Mouse (Mus musculus) heart, adult 11 months (tissue): ENCODE measurements around the gene Ces4a.

ENCODE experiments used
- DNase-seq: peaks from one replicate; pipeline ENCODE4 v3.0.0; 2022

Ces4a gene

DNA sequence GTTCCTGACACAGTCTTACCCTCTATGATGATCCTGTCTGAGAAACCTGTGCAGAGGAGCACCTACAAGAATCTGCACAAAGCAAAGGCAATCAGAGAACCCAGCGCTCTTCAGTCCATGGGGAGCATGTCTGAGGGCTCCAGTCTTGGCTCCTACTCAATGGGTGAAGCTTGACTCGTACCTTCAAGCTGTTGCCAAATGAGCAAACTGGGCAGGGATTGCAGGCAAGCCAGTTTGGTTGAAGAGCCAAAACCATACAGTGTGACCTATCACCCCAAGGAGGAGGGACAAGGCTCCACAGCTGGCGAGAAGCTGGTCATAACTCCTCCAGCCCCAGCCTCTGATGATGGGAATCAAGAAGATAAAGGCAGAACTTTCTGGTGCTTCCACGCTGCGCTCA is at the start of gene Ces4a:
Ces4a (plus strand) TSS at position 292 of the 400 bp plus-strand sequence.
- DNase-seq, result peak; percentile 62

DNA sequence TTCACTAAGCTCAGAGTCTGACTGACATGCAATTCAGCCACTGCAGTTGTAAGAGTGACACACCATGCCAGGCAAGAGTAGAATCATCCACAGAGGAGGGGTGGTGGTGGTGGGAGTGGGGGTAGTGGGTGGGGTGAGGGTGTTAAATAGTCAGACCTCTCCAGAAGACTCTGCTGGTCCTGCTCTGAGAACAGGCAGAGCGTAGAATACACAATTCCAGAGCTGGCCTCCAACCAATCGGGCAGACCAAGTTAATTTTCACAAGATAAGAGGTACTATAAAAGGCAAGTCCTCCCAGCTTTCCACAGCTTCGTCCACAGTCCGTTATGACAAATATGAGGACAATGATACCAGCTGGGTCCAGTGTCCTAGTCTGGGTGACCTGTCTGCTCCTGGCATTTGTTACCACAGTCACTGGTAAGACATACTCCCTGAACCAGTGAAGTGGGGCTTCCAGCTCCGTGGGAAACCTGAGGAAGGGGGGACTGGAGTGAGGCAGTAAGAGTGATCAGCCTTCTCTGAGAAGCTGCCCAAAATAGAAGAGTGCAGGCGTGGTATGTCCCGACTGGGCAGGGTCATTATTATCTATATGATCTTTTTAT is 48.0 kb upstream of the Ces4a start, which contains the start of gene Ces3b:
Ces3b (plus strand) TSS at position 305 of the 602 bp plus-strand sequence.
- DNase-seq, result peak; percentile 87

DNA sequence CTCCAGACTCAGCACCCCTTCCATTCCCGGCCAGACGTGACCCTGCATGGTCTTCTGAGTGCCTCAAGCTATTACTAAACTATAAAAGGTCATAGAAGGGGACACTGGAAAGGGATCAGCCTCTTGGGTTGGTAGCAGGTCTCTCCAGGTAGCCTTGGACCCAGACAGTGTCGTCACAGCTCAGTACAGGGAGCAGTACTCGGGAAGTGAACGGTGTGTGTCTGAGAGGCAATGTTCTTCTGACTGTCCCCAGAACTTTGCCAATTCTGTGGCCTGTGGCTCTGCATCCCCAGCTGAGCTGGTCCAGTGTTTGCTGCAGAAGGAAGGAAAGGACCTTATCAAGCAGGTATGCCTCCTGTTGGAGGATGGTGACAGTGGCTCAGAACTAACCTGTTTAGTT is 43.4 kb upstream of the Ces4a start:
- peak; percentile 53 for DNase-seq

DNA sequence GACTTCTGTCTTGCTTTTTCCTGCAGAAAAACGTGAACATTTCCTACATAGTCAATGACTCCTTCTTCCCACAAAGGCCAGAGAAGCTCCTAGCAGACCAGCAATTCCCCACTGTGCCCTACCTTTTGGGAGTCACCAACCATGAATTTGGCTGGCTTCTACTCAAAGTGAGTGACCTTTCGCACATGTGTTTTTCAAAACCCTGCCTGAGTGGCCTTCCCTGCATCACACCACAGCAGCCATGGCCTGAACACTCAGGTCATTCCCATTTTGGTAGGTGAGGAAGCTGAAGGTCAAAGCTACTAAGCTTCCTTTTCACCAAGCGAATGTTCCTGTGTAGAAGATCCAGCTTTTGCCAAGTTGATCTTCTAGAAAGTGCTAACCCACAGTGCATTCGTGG is 43.0 kb upstream of the Ces4a start:
- DNase-seq, result peak; percentile 46

DNA sequence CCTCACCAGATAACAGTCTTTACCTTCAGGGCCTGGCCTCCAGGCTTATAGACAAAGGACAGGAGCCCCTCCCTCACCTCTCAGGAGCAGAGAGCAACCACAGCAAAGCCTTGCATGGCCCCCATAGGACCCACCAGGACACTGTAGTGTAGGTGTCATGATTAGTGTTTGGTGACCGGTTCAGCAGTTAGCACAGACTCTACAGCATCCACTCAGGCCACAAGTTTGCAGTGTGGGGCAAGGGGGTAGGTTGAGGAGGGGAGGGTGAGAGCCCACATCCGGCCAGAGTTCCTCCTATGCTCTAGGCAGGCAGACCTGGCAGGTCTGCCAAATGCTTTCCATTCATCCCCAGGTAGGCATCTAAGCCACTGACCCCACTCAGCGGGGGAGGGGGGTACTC is 37.6 kb upstream of the Ces4a start:
- peak; percentile 77 for DNase-seq

DNA sequence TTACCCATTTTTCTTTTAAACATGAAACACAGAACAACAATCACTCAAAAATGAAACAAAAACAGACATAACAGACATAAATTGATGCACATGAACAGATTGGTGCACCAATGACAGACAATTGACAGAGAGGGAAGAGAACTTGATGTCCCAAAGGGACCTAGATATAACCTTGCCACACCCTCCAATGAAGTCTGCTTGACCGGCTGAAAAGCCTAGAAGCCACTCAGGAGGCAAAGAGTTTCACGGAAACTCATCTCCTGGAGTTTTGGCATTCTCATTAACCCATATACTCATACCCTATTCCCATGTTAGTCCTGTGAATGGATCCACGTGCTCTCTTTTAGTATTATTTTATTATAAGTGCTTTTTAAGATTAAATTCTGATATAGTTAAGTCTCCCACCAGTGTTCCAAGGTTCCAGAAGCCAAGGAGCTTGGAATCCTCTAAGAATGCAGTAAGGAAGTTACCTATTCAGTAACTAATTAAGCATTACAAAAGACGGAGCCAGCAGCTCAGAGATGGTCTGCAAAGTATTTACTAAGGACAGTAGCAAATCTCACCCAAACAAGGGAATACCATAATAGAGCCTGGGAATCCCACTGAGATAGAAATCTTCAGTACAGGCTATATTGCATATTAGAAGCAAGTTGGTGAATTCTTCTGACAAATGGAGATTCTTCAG is 29.4 kb upstream of the Ces4a start:
- peak; percentile 14 for DNase-seq

DNA sequence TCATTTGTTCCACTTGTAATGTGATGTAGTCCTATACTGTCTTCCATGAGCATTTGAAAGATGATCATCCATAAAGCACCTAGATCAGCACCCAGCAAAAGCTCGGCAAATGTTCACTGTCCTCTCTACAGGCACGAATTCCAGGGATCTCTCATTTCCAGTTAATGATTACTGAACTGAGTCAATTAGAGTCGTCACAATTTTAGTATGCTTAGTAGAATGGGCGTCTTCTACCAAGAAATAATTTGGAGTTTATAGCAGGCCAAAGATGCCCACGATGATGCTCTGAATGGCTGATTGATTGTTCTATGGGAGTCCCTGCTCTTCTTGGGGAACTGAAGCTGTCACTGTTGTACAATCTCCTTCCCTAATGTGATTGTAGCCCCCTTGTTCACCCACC is 27.9 kb upstream of the Ces4a start:
- DNase-seq, result peak; percentile 54

DNA sequence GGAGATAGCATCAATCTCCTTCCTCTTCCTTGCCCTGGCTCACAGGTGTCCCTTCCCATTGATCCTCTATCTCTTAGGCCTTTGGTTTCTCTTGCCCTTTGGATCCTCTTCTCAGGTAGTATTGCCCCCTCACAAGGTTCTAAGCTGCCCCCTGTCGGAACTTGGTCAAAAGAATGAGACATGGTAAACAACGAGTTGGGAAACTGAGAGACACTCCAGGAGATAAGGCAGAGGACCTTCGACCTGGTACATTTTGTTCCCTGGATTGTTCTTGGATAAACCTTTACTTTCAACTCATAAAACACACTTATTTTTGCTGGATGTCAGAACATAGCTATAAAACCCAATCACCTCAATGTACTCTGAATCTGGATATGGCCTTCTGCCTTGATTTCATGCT is 27.4 kb upstream of the Ces4a start:
- peak; percentile 48 for DNase-seq

DNA sequence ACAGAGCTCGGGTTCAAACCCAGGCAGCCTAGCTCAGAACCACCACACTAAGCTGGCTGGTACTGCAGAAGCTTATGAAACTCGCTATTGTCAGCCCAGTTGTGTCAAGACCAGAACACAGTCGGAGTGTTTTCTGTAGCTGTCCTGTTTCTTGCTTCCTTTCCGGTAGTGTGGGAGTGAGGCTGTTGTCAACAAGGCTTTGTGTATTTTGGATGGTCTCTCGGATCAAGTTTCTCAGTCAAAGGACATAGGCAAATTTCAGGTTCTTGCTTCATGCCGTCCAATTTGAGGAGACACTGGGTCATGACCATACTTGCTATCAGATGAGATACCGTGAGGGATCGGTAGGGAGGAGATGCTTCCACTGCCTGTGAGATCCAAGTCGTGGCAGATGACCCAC is 1.7 kb upstream of the Ces4a start:
- peak; percentile 49 for DNase-seq

DNA sequence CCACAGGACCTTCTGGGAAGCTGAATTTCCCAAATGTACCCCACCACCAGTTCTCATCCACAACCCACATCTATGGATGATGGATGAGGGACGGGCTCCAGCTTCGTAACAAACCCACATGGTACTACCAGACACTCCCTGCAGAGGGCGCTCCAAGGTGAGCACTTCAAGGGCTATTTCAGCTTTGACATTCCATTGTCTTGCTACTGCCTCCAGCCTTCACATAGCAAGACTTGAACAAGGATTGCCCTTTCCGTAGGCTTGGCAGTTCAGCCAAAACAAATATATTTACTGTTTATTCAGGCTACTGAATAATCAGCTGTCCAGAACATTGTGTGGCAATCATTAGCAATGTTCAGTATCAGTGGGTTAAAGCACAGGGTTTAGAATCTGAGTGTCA is 6.8 kb downstream of the Ces4a start:
- peak; percentile 93 for DNase-seq

DNA sequence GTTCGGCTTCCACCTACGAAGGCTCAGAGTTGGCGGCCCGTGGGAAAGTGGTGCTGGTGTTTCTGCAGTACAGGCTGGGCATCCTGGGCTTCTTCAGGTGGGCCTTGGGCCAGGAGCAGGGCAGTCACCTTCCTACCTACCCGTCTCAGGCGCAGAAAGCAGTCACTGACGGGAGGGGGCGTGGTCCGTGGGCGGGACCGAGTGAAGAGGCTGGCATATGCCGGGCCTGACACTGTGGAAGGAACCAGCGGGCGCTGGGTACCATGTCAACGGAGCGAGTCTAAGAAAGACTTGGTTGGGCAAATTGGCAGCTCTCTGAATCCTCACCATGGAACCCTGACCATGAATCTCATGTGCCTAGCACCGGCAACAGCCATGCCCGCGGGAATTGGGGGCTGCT is 10.8 kb downstream of the Ces4a start:
- no peak for DNase-seq

DNA sequence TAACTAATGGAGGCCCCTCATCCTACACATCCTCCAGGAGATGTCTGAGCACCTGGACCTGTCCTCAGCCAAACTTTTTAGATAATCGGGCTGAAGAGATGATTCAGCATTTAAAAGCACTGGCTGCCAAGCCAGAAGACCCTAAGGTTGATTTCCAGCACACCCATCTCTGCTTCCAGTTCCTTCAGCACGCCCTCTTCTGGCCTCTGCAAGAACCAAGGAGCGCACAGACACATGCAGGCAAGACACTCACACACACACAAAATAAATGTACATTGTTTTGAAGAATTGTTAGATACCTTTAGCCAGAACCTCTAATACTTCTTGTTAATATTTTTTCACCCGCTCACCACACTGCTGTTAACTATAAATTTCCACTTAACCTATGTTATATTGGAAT is 20.1 kb downstream of the Ces4a start:
- DNase-seq, result no peak

DNA sequence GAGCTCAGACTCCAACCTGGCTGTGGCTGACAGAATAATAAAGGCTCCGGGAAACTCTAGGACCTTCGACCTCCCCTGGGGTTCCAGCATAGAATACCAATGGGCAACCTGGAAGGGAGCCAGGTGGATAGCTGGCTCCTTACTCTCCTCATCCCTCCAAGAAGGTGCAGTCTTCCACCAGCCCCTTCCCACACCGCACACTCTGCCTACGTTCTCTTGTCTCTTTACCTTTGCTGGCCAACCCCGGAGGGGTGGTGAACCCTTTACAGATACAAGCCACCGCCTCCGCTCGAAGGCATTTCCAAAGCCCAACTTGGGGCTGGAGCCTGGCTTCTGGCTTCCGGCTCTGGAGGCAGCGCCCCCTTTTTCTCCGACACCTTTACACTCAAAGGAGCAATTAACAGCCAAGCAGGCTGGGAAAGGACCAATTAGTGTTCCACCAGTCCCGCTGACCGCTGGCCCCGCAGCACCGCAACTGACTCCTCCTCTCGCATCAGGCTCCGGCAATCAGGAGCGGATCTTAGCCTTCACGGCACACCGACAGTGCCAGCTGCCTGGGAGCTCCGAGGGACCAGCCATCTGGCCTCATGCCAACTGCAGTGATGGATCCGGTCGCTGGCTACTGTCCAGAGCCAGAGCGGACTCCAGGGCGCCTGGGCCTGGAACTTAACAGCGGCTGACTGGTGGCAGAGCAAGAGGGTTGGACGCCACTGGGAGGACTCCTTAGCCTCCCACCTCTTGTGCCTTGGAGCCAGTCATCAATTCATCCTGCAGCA is 21.2 kb downstream of the Ces4a start:
- DNase-seq, result peak; percentile 95

DNA sequence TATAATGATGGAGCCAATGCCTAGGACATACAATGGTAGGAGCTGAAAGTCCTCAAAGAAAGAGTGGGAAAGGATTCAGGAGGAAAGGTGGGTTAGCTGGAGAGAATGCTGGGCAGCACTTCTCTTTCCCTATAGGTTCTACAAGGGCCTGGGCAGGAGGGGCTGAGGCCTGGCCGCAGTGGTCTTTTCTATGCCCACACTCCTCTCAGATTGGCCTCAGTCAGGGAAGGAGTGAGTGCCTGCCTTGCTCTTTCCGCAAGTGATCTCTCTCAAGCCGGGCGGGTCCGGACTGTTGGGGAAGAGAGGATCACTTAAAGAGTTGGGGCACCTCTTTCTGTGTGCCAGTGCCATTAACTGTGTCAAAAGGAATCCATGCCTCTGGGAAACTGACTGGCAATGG is 22.7 kb downstream of the Ces4a start:
- DNase-seq, result peak; percentile 85

DNA sequence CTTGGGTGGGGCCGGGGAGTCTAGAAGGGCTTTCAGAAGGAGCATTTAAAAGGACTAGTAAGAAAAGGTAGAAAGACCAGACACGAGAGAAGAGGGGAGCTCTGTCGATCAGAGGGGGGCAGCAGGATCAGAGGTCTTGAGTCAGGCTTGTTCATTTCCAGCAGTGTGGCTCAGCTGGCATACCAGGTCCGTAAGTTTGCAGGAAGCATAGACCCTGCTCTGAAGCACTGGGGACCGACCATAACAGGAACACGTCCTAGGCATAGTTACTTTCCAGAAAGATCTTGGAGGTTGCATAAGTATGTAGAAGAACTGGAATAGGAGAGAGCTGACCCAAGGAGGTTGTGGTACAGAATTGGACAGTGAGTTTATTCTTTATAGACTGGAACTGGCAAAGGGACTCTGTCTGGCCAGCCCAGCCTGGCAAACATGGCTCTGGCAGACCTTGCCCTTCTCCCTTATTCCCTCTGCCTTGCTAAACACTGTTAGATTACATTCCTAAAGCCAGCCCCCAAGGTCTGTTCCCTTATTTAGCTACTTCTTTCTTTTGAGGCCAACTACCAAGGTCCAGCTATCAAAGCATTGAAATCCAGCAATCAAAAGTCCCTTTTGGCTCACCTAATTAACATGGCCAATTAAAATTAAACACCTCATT is 23.6 kb downstream of the Ces4a start:
- DNase-seq, result peak; percentile 80

DNA sequence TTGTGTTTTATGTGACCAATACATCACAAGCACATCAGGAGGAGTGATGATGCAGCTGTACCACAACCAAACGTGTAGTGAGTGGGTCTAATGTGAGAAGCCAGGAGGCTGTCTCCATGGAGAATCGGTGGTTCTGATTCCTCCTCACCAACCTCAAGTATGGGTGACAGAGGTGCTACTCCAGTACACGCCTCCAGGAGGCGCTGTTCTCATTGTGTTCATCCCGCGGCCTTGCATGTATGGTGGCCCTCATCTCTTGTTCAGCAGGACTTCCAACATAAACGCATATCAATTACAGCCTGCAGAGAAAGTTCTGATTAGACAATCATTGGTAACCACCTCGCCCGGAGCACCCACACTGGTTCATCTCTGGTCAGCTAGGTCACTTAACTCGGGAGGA is 26.0 kb downstream of the Ces4a start:
- peak; percentile 89 for DNase-seq

DNA sequence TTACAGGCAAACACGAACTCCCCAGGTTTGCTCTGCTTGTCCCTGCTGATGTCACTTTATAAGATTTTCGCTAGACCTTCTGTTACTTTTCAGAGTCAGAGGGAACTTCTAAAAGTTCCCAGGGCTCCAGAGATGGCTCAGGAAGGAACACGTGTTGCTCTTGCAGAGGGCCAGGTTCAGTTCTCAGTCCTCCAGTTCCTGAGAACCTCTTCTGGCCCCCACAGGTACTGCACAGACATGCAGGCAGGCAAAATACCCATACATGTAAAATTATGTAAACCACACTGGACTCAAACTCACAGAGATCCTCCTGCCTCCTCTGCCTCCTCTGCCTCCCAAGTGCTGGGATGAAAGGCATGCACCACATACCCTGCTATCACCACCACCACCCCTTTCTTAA is 26.5 kb downstream of the Ces4a start:
- DNase-seq, result peak; percentile 52

DNA sequence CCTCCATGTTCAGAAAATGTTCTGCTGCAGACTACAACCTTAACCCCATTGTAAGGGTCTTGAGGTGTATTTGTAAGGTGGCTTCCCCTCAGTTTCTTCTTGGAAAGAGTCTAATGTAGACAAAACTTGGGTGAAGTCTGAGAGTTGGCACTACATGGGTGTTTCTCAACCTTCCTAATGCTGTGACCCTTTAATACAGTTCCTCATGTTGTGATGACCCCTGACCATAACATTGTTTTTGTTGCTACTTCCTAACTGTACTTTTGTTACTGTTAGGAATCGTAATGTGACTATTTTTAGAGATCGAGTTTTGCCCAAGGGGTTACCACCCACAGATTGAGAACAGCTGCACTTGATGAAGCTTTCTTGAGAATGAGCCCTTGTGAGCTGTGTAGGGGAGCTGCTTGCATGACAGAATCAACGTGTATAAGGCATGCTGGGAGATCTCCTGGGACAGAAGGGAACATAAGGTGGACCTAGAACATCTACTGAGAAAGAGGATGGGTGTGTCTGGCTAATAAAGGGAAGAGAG is 29.6 kb downstream of the Ces4a start:
- peak; percentile 78 for DNase-seq

DNA sequence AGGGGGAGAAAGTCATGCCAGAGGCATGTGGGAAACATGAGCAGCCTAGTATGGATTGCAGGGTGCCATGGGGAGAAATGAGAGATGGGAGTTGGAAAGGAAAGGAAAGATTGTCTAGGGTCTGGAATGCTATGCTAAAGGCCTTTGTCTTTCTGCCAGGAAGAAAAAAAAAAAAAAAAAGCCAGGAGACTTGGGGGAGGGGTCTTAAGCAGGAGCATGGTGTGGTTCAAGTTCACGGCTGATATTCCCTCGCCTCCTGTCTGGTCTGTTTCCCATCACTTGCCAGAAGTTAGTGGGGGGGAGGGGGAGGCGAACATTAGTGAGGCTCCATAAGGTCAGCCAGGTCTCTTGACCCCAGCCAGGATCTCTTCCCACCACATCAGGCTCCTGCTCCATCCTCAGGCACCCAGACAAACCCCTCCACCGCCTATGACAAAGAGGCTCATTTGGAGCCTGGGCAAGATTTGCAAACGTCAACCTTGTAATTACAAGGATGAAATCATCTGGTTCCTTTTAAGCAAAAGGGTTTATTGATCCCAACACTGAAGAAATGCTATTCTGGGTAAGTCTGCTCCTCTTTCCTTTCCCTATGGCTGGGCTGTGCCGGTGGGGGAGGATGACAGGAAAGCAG is 32.8 kb downstream of the Ces4a start:
- DNase-seq, result peak; percentile 87

DNA sequence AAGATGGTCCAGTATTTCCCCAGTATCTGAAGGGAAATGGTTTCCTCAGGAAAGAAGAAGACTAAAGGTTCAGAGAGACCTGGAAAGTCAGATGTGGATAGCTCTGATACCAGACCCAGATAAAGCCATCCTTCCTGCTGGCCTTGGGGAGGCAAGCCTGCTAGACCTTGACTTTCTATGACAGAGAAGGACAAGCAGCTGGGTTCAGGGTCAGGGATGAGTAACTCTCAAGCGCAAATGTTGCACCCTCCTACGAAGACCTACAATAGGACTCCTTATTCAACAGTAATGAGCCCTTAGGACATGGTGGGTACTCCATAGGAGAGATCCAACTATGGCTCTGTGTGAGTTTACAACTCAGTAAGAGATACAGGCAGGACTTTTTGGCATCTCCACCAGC is 33.6 kb downstream of the Ces4a start:
- peak; percentile 17 for DNase-seq

DNA sequence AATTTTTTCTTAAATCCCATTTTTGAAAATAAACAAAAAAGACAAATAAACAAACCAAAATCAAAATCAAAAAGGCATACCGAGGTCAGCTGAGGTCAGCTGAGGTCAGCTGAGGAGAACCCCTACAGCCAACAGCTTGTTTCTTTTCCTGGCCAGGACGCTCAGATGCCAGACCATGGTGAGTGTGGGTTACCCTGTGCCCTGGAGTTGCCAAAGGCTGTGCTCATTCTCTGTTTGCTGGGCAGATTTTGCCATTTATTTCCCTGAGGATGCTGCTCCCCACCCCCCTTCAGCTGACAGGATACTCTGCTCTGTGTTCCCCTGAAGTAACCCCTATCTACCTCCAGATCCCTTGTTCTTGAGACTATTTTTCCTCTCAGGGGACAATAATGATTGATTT is 35.5 kb downstream of the Ces4a start:
- DNase-seq, result peak; percentile 86

DNA sequence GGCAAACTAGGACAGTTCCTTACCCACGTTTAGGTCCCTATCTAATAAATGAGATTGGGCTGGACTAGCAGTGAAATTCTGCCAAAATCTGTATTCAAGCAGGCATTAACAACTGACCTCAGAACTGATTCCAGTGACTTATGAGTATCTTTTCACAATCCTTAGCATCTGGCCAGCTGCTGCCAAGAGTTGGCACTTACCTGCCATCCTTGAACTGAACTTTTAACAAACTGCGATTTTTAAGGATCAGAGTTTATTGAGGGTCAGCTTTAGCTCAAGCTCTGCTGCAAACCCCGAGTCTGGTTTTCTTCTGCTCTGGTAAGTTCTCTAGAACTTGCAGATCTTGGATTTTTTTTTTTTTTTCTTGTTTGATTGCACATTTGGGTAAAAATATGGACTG is 38.0 kb downstream of the Ces4a start:
- DNase-seq, result no peak

DNA sequence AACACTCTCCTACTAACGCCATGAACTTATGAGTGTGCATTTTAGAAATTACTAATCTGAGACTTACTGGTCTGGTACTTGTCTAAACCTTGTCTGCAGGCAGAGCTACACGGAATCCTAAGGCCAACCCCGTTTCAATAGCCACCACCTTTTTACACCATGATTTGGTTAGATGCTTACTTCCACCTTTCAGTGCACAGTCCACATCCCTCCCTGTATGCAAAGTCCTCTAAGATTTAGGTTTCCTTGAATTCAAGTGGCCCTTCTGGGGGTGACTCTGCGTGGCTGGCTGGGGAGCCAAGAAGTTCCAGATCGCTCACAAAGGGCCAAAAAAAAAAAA is 38.4 kb downstream of the Ces4a start:
- no peak for DNase-seq
